Mouse (Mus musculus) intestine, embryonic 15.5 days (tissue): ENCODE measurements around the gene Stpg1. TPM values are rescaled to one million over a fixed set of nuclear protein-coding genes. Genes with fewer than 3 reads are reported as not detected.

Experiments used
- ATAC-seq: fragments of 200-750 bp; cut with Nextera tagmentation; 2 replicates; pipeline ENCODE4 v1.8.0; 2017; ENCODE audit warnings: moderate TSS enrichment, moderate library complexity
- H3K27ac ChIP-seq: fragments of 300-500 bp; sonication (generic); 2 replicates; pipeline ENCODE4 v1.5.1; 2015; ENCODE audit warnings: mild to moderate bottlenecking, inconsistent platforms
- H3K27me3 ChIP-seq: fragments of 300-500 bp; sonication (generic); replicated peaks from 2 replicates; pipeline ENCODE4 v1.6.1; 2015; ENCODE audit warnings: inconsistent platforms
- H3K36me3 ChIP-seq: fragments of 300-500 bp; sonication (generic); 2 replicates; pipeline ENCODE4 v1.6.1; 2015; ENCODE audit warnings: inconsistent platforms
- H3K4me1 ChIP-seq: fragments of 300-500 bp; sonication (generic); replicated peaks from 2 replicates; pipeline ENCODE4 v1.6.1; 2015; ENCODE audit warnings: inconsistent platforms
- H3K4me2 ChIP-seq: fragments of 300-500 bp; sonication (generic); replicated peaks from 2 replicates; pipeline ENCODE4 v1.6.1; 2015; ENCODE audit warnings: mild to moderate bottlenecking, inconsistent platforms
- H3K4me3 ChIP-seq: fragments of 300-500 bp; sonication (generic); replicated peaks from 2 replicates; pipeline ENCODE4 v1.5.1; 2015; ENCODE audit warnings: inconsistent platforms
- H3K9ac ChIP-seq: fragments of 300-500 bp; sonication (generic); 2 replicates; pipeline ENCODE4 v1.6.1; 2015; ENCODE audit warnings: inconsistent platforms
- H3K9me3 ChIP-seq: fragments of 300-500 bp; sonication (generic); 2 replicates; pipeline ENCODE4 v1.6.1; 2016; ENCODE audit warnings: inconsistent platforms
- WGBS: fragments of 180-500 bp; shearing (Covaris S2); methylation state at CpG from one replicate; pipeline ENCODE4 v1.1.7; 2015; 5-methylcytosine and 5-hydroxymethylcytosine counted together
- polyA plus RNA-seq: library from polyadenylated mRNA; unstranded; fragments of >200 nt; fragmentation: Nextera tagmentation; extraction: Ambion mirVana; gene quantifications from 2 replicates; pipeline ENCODE4 v1.2.1, GENCODE M21; 2015

Gene Stpg1
- polyA plus RNA-seq, 1 experiment from 2014 or later, result 0.30 TPM

GRCm38 (mm10) chr4:135569201-135569600, 74.6 kb downstream of the Stpg1 start:
- no peak overlapping the region for H3K4me3 ChIP-seq
- WGBS, result 12% methylated on average over 11 of the region's 11 CpGs
- no peaks in the 10 kb centered on the region for H3K36me3 ChIP-seq
- no peak overlapping the region for H3K27ac ChIP-seq
- no peak overlapping the region for H3K9ac ChIP-seq
- peaks cover 11% of the 10 kb centered on the region for H3K27me3 ChIP-seq
- ATAC-seq, result no peak
- no peaks in the 10 kb centered on the region for H3K9me3 ChIP-seq
- peaks cover 54% of the 10 kb centered on the region for H3K4me1 ChIP-seq
- H3K4me2 ChIP-seq, result peak overlapping the region; percentile 63

DNA sequence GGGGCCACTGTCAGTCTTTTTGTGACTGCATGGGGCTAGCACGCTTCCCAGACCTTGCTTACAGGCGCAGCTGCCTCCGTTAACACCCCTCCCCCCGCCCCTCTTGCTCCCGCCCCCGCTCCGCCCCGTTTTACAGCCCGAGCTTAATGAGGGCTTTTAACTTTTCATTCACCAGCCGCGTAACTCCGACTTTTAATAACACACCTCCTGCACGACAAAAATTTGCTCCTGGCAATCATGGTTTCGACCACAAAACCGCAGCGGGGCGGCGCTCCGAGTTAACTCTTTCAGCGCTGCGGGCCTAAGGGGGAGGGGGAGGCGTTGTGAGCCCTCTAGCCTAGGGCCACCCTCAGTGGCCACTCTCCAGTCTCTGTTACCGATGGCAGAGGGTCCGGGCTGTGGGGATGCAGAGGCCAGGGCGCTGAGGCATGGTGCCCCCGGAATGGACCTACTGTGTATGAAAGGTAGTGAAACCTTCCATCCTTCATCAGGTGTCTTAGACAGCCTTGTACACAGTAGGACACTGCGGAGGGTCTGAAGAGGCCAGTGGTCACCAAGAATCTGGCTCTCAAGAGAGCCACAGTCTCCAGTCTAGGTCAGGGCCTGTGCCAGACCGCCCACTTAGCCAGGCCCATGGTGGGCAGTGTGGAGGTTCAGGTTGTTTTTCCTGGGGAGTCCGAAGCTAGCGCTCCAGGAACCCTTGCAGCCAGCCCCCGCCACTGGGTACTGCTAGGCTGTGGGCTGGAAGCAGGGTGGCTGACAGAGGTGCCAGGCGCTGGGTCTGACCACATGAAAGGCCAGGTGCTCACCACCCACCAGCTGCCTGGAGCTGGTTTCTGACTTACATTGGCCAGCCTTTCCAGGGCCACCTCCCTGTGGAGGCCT, 75.8 kb downstream of the Stpg1 start:
- H3K4me1 ChIP-seq, result peaks cover 50% of the 10 kb centered on the region
- no peak overlapping the region for H3K27ac ChIP-seq

DNA sequence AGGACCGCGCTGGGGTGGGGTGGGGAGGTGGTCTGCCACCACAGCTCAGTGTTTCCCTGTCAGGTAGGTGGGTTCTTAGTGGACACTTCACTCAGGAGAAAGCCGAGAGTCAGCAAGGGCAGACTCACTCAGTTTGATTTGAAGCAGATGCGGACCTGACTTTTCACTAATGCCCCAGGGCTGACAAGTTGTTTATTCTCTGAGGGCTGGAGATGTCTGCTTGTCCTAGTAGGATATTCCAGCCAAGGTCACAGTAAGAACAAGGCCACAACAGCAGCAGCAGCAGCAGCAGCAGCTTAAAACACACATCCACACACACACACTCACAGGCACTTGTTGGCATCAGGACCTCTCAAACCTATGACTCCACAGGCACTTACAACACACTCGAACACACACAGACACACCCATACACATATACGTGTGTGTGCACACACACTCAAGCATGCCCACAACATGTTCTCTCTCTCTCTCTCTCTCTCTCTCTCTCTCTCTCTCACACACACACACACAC, 76.5 kb downstream of the Stpg1 start:
- Histone ChIP-seq H3K4me3 (no peak overlapping the region), H3K4me1 (peaks cover 44% of the 10 kb centered on the region), H3K4me2 (peak overlapping the region; percentile 63), H3K27ac (no peak overlapping the region), H3K27me3 (peaks cover 11% of the 10 kb centered on the region), H3K9me3 (no peaks in the 10 kb centered on the region), H3K36me3 (no peaks in the 10 kb centered on the region), H3K9ac (no peak overlapping the region)
- 45% methylated on average over 6 of the region's 6 CpGs for WGBS
- no peak for ATAC-seq

More for the DNA sequence above, 75.8 kb downstream of the Stpg1 start:
- 13% methylated on average over 32 of the region's 32 CpGs for WGBS
- Histone ChIP-seq H3K9me3 (no peaks in the 10 kb centered on the region), H3K9ac (0 out of 2 replicates have a peak overlapping the region, but pooled peaks have one; percentile 14), H3K4me2 (peak overlapping the region; percentile 63), H3K4me3 (peak overlapping the region; percentile 29), H3K36me3 (no peaks in the 10 kb centered on the region), H3K27me3 (peaks cover 11% of the 10 kb centered on the region)
- peak; percentile 36; the same call in 1 of the 2 replicates for ATAC-seq

- H3K27me3 ChIP-seq, result peaks cover 11% of the 10 kb centered on the region
Measured at GRCm38 (mm10) chr4:135572276-135572675, 77.7 kb downstream of the Stpg1 start.

DNA sequence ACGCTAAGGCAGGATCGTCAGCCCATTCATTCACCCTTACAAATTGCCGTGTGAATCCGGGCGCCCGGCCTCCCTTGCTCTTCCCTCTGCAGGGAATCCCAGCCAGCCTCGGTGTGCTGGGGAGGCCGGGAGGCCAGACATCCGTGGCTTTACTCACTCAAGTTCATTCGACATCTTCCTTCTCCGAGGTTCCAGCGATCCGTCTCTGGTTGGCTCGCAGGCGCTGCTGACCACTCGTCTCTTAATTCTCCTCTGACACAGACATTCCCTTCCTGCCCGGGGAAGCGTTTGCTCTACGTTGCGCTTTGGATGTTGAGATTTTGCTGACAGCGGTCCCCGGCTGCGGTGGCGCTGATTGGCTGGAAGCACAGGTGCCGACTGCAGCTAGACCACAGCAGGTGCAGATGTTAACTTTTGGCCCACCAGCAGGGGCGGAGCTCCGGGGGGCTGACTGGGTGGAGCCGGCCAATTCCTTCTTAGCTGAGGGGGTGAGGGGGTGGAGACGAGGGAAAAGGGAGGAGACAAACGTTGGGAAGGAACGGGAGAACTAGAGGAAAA, 78.7 kb downstream of the Stpg1 start, which contains the start of gene Grhl3:
Gene Grhl3 (minus strand): TSS at position 380 of the 558 bp plus-strand sequence.
- Histone ChIP-seq H3K9ac (no peak within 1 kb of the TSS), H3K36me3 (no peaks in the 10 kb centered on the region), H3K27me3 (peaks cover 7% of the 10 kb centered on the region), H3K4me2 (peak within 1 kb of the TSS; percentile 72), H3K9me3 (no peaks in the 10 kb centered on the region), H3K4me1 (peaks cover 28% of the 10 kb centered on the region), H3K27ac (0 out of 2 replicates have a peak within 1 kb of the TSS, but pooled peaks have one; percentile 7), H3K4me3 (peak within 1 kb of the TSS; percentile 22)
- WGBS, result 1% methylated on average over 31 of the region's 31 CpGs
- ATAC-seq, result peak; percentile 34; the same call in 1 of the 2 replicates

More at GRCm38 (mm10) chr4:135572276-135572675, 77.7 kb downstream of the Stpg1 start:
- no peak for ATAC-seq
- no peak overlapping the region for H3K27ac ChIP-seq
- no peaks in the 10 kb centered on the region for H3K36me3 ChIP-seq
- no peak overlapping the region for H3K9ac ChIP-seq
- WGBS, result 34% methylated on average over 8 of the region's 8 CpGs
- H3K9me3 ChIP-seq, result no peaks in the 10 kb centered on the region
- H3K4me3 ChIP-seq, result no peak overlapping the region
- H3K4me1 ChIP-seq, result peaks cover 39% of the 10 kb centered on the region
- H3K4me2 ChIP-seq, result no peak overlapping the region

DNA sequence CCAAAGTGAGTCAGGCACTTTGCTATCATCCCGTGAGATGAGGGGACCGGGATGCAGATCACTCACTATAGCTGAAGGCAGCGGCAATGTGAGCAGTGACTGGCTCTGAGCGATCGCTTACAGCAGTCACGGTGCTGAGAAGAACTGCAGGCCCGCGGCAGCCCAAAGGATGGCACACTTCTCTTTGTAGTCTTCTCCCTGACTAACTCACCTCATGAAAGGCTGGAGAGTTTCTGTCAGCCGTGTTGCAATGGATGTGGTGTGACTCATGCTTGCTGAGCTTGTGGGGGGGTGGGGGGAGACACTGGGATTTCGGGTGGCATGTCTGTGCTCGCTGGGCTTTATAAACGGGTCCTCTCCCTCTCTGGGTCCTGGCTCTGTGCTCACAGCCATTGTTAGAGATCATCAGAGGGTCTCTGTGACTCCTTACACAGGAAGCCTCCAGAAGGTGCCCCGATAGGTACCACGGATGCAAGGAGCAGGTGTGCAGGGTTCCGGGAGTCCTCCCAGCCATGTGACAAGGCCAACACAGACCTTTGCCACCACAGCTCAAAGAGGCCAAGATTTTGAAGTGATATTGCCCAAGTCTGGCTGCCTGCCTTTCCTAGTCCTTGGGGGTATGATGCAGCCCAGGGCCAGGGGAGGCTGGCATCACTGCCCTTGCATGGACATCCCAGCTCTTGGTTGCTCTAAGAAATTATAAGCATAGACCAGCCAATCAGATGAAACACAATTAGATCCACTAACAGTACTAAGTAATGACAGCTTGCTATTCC, 81.0 kb downstream of the Stpg1 start:
- WGBS, result 65% methylated on average over 15 of the region's 15 CpGs
- Histone ChIP-seq H3K4me1 (peaks cover 15% of the 10 kb centered on the region), H3K27me3 (peaks cover 7% of the 10 kb centered on the region), H3K9me3 (no peaks in the 10 kb centered on the region), H3K4me2 (no peak overlapping the region), H3K9ac (no peak overlapping the region), H3K36me3 (no peaks in the 10 kb centered on the region), H3K27ac (no peak overlapping the region), H3K4me3 (no peak overlapping the region)
- no peak for ATAC-seq

- no peak overlapping the region for H3K9ac ChIP-seq
- H3K4me2 ChIP-seq, result no peak overlapping the region
- no peaks in the 10 kb centered on the region for H3K36me3 ChIP-seq
- H3K4me1 ChIP-seq, result peaks cover 14% of the 10 kb centered on the region; the same call in 1 of the 2 replicates
- 72% methylated on average over 5 of the region's 5 CpGs for WGBS
- H3K27ac ChIP-seq, result no peak overlapping the region
- H3K4me3 ChIP-seq, result no peak overlapping the region
- peaks cover 6% of the 10 kb centered on the region; the same call in 1 of the 2 replicates for H3K27me3 ChIP-seq
- no peak for ATAC-seq
- H3K9me3 ChIP-seq, result no peaks in the 10 kb centered on the region
Measured at GRCm38 (mm10) chr4:135578490-135578889, 83.9 kb downstream of the Stpg1 start.

GRCm38 (mm10) chr4:135579695-135580094, 85.1 kb downstream of the Stpg1 start:
- Histone ChIP-seq H3K36me3 (no peaks in the 10 kb centered on the region), H3K27me3 (no peaks in the 10 kb centered on the region), H3K9ac (no peak overlapping the region), H3K9me3 (no peaks in the 10 kb centered on the region), H3K4me1 (peaks cover 8% of the 10 kb centered on the region; the same call in 1 of the 2 replicates), H3K4me2 (no peak overlapping the region), H3K27ac (no peak overlapping the region), H3K4me3 (no peak overlapping the region)
- no peak for ATAC-seq
- WGBS, result 58% methylated on average over 6 of the region's 6 CpGs

DNA sequence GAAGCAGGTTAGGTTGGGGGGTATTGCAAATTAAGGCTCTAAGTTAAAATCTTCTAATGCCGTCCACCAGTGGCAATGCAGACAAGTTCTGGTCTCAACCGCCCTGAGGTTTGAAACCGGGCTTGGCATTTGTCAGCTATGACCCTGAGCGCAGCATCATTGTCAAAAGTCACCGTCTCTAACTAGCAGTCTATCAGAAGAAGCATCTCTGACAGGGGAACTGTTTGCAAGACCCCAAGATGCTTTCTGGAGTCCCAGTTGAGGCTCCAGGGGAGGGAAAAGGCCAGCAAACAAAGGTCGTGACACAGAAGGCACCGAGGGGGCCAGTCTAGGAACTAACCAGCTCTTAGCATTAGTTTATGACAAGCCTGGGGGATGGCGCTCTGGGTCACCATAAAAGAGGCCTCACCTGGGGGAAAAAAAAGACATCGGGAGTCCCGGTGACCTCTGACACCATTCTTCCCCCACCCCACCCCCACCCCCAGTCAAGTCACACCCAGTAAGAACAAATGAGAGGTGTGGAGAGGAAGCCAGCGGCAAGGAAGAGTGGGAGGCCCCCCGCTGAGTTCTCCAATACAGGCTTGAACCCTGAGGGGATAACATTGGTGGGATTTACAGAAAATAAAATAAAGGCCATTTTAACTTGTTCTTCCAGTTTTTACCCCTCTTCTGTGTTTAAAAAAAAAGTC, 86.8 kb downstream of the Stpg1 start:
- no peaks in the 10 kb centered on the region for H3K36me3 ChIP-seq
- H3K27ac ChIP-seq, result no peak overlapping the region
- no peak overlapping the region for H3K4me2 ChIP-seq
- H3K9ac ChIP-seq, result no peak overlapping the region
- H3K4me3 ChIP-seq, result no peak overlapping the region
- peaks cover 8% of the 10 kb centered on the region; the same call in 1 of the 2 replicates for H3K4me1 ChIP-seq
- no peaks in the 10 kb centered on the region for H3K9me3 ChIP-seq
- WGBS, result 32% methylated on average over 12 of the region's 12 CpGs
- H3K27me3 ChIP-seq, result no peaks in the 10 kb centered on the region
- peak; percentile 32 for ATAC-seq

GRCm38 (mm10) chr4:135584838-135585237, 90.2 kb downstream of the Stpg1 start:
- WGBS, result 77% methylated on average over 4 of the region's 4 CpGs
- no peaks in the 10 kb centered on the region for H3K9me3 ChIP-seq

More at GRCm38 (mm10) chr4:135584838-135585237, 90.2 kb downstream of the Stpg1 start:
- Histone ChIP-seq H3K4me2 (no peak overlapping the region), H3K9ac (no peak overlapping the region), H3K4me1 (peaks cover 8% of the 10 kb centered on the region; the same call in 1 of the 2 replicates), H3K36me3 (no peaks in the 10 kb centered on the region), H3K27ac (no peak overlapping the region), H3K4me3 (no peak overlapping the region), H3K27me3 (no peaks in the 10 kb centered on the region)
- ATAC-seq, result no peak
